Mouse (Mus musculus) MEL (cell line): ENCODE results near the gene Pam16. TPM values are rescaled to one million over a fixed set of nuclear protein-coding genes. Genes with fewer than 3 reads are reported as not detected.

Source experiments
- DNase-seq: peaks from one replicate; pipeline ENCODE4 v3.0.0; 2011; ENCODE audit warnings: low read depth, low spot score
- H3K27ac ChIP-seq: 2 replicates; pipeline ENCODE4 v1.5.1; 2012; ENCODE audit warnings: low read depth, mild to moderate bottlenecking, control low read depth, low read length, moderate library complexity; ENCODE audit not compliant: control insufficient read depth
- H3K27me3 ChIP-seq, 2 experiments: fragments of 150-350 bp in 1 of 2; sonication (generic) in 1 of 2; 2 replicates each; pipeline ENCODE4 v1.6.1; 2012; ENCODE audit warnings: low read length in 2 of 2, mild to moderate bottlenecking in 2 of 2, improper control_type of control experiment in 1 of 2, moderate library complexity in 1 of 2; ENCODE audit not compliant: insufficient read depth in 2 of 2, control insufficient read depth in 1 of 2
- H3K36me3 ChIP-seq, 2 experiments: 2 replicates each; pipeline ENCODE4 v1.6.1; 2012 to 2014; ENCODE audit warnings: low read length in 2 of 2, improper control_type of control experiment in 1 of 2, inconsistent platforms in 1 of 2, mild to moderate bottlenecking in 1 of 2; ENCODE audit not compliant: insufficient read depth in 2 of 2, control insufficient read depth in 1 of 2
- H3K4me1 ChIP-seq, 2 experiments: fragments of 150-350 bp in 1 of 2; sonication (generic) in 1 of 2; 2 replicates each; pipeline ENCODE4 v1.6.1; 2012; ENCODE audit warnings: low read length in 2 of 2, improper control_type of control experiment in 1 of 2, mild to moderate bottlenecking in 1 of 2; ENCODE audit not compliant: insufficient read depth in 2 of 2, control insufficient read depth in 1 of 2
- H3K4me3 ChIP-seq, 2 experiments: fragments of 150-350 bp in 1 of 2; sonication (generic) in 1 of 2; 2 replicates each; pipeline ENCODE4 v1.5.1; 2012; ENCODE audit warnings: low read depth in 2 of 2, low read length in 2 of 2, mild to moderate bottlenecking in 2 of 2, moderate library complexity in 2 of 2, control low read depth in 1 of 2, improper control_type of control experiment in 1 of 2; ENCODE audit not compliant: control insufficient read depth in 1 of 2, insufficient read depth in 1 of 2
- H3K79me2 ChIP-seq: 2 replicates; pipeline ENCODE4 v1.6.1; 2012; ENCODE audit warnings: mild to moderate bottlenecking, low read length, moderate library complexity; ENCODE audit not compliant: control insufficient read depth, poor library complexity, insufficient read depth
- H3K9ac ChIP-seq: 2 replicates; pipeline ENCODE4 v1.6.1; 2012; ENCODE audit warnings: low read depth, mild to moderate bottlenecking, control low read depth, low read length, moderate library complexity; ENCODE audit not compliant: control insufficient read depth, poor library complexity, severe bottlenecking
- H3K9me3 ChIP-seq: fragments of 150-350 bp; sonication (generic); replicated peaks from 2 replicates; pipeline ENCODE4 v1.6.1; 2012; ENCODE audit warnings: mild to moderate bottlenecking, low read length, improper control_type of control experiment, moderate library complexity; ENCODE audit not compliant: insufficient read depth
- BHLHE40 ChIP-seq: IDR thresholded peaks from 2 replicates; pipeline ENCODE4 v1.6.1; 2012; ENCODE audit warnings: low read depth, mild to moderate bottlenecking, inconsistent platforms, low read length, improper control_type of control experiment, borderline replicate concordance
- ETS1 ChIP-seq: IDR thresholded peaks from 2 replicates; pipeline ENCODE4 v1.6.1; 2012; ENCODE audit warnings: low read depth, mild to moderate bottlenecking, inconsistent platforms, low read length, improper control_type of control experiment, moderate library complexity
- GABPA ChIP-seq: IDR thresholded peaks from 2 replicates; pipeline ENCODE4 v1.6.1; 2012; ENCODE audit warnings: low read depth, mild to moderate bottlenecking, inconsistent platforms, low read length, improper control_type of control experiment, moderate library complexity
- HCFC1 ChIP-seq: IDR thresholded peaks from 2 replicates; pipeline ENCODE4 v1.6.1; 2012; ENCODE audit warnings: low read depth, mild to moderate bottlenecking, inconsistent platforms, low read length, improper control_type of control experiment, moderate library complexity
- JUND ChIP-seq: IDR thresholded peaks from 2 replicates; pipeline ENCODE4 v1.6.1; 2011; ENCODE audit warnings: low read depth, mild to moderate bottlenecking, improper control_type of control experiment, low read length
- MAFK ChIP-seq: IDR thresholded peaks from 2 replicates; pipeline ENCODE4 v1.6.1; 2011; ENCODE audit warnings: low read depth, mild to moderate bottlenecking, low read length, improper control_type of control experiment, borderline replicate concordance
- MAX ChIP-seq: IDR thresholded peaks from 2 replicates; pipeline ENCODE4 v1.6.1; 2011; ENCODE audit warnings: low read length, improper control_type of control experiment
- MXI1 ChIP-seq: IDR thresholded peaks from 2 replicates; pipeline ENCODE4 v1.6.1; 2011; ENCODE audit warnings: mild to moderate bottlenecking, low read depth, low read length, improper control_type of control experiment
- MYB ChIP-seq: IDR thresholded peaks from 2 replicates; pipeline ENCODE4 v1.6.1; 2011; ENCODE audit warnings: mild to moderate bottlenecking, low read depth, low read length, improper control_type of control experiment
- POLR2A ChIP-seq, 2 experiments: IDR thresholded peaks; 2 replicates each; pipeline ENCODE4 v1.6.1; 2011 to 2012; ENCODE audit warnings: low read length in 2 of 2, mild to moderate bottlenecking in 2 of 2, control low read depth in 1 of 2, improper control_type of control experiment in 1 of 2, low read depth in 1 of 2, moderate library complexity in 1 of 2; ENCODE audit not compliant: control insufficient read depth in 1 of 2, insufficient read depth in 1 of 2, poor library complexity in 1 of 2
- POLR2AphosphoS2 ChIP-seq: IDR thresholded peaks from 2 replicates; pipeline ENCODE4 v1.6.1; 2011; ENCODE audit warnings: low read length, improper control_type of control experiment
- RCOR1 ChIP-seq: IDR thresholded peaks from 2 replicates; pipeline ENCODE4 v1.6.1; 2012; ENCODE audit warnings: low read depth, mild to moderate bottlenecking, inconsistent platforms, low read length, improper control_type of control experiment
- SMC3 ChIP-seq: IDR thresholded peaks from 2 replicates; pipeline ENCODE4 v1.6.1; 2011; ENCODE audit warnings: low read depth, low read length, improper control_type of control experiment
- USF1 ChIP-seq: IDR thresholded peaks from 2 replicates; pipeline ENCODE4 v1.6.1; 2014; ENCODE audit warnings: low read depth, mild to moderate bottlenecking, inconsistent platforms, low read length, improper control_type of control experiment, moderate library complexity
- USF2 ChIP-seq, 2 experiments: IDR thresholded peaks; 2 replicates each; pipeline ENCODE4 v1.6.1; 2011 to 2012; ENCODE audit warnings: improper control_type of control experiment in 2 of 2, low read length in 2 of 2, borderline replicate concordance in 1 of 2, inconsistent platforms in 1 of 2, low read depth in 1 of 2, mild to moderate bottlenecking in 1 of 2; ENCODE audit not compliant: insufficient read depth in 1 of 2
- ZC3H11A ChIP-seq: IDR thresholded peaks from 2 replicates; pipeline ENCODE4 v1.6.1; 2012; ENCODE audit warnings: low read depth, mild to moderate bottlenecking, inconsistent platforms, low read length, improper control_type of control experiment
- ZKSCAN1 ChIP-seq: IDR thresholded peaks from 2 replicates; pipeline ENCODE4 v1.6.1; 2012; ENCODE audit warnings: low read depth, mild to moderate bottlenecking, inconsistent platforms, low read length, improper control_type of control experiment, moderate library complexity
- ZNF384 ChIP-seq: IDR thresholded peaks from 2 replicates; pipeline ENCODE4 v1.6.1; 2012; ENCODE audit warnings: low read depth, mild to moderate bottlenecking, inconsistent platforms, low read length, improper control_type of control experiment
- polyA plus RNA-seq, 2 experiments: library from polyadenylated mRNA; stranded (reverse) in 1 of 2; unstranded in 1 of 2; fragments of >175 nt in 1 of 2; fragments of >200 nt in 1 of 2; gene quantifications; 2 replicates each; pipeline versions ENCODE4 v1.2.1 to v1.2.4; 2012; ENCODE audit warnings: low replicate concordance in 2 of 2, low read depth in 1 of 2; ENCODE audit not compliant: insufficient read length in 2 of 2, insufficient read depth in 1 of 2, missing spikeins in 1 of 2
- total RNA-seq: library from RNA; depleted of rRNA; stranded (reverse); fragments of 300-350 nt; gene quantifications from 2 replicates; pipeline ENCODE4 v1.2.3, GENCODE M21; 2012

Gene Pam16
- total and polyA plus RNA-seq, 3 experiments: 13.6 to 121 TPM; not detected in 1

- H3K9me3 ChIP-seq: no peaks in the 10 kb centered on the region
- H3K36me3 ChIP-seq: no peaks in the 10 kb centered on the region
- H3K4me1 ChIP-seq: no peaks in the 10 kb centered on the region
- H3K4me3 ChIP-seq: no peak overlapping the region
- no peak overlapping the region for H3K9ac ChIP-seq
- no peak overlapping the region for H3K27ac ChIP-seq
- H3K27me3 ChIP-seq: no peaks in the 10 kb centered on the region
- no peaks in the 10 kb centered on the region for H3K79me2 ChIP-seq
- no peak for TF ChIP-seq ZC3H11A
- no peak for TF ChIP-seq USF2 (IDR thresholded peaks at IDR 0.05; ENCODE audit: borderline replicate concordance in 1 of 2, insufficient read depth in 1 of 2, low read depth in 1 of 2, low read length in 2 of 2)
- no peak for TF ChIP-seq BHLHE40
- TF ChIP-seq MYB: no peak
- no peak for TF ChIP-seq HCFC1
- no peak for DNase-seq
These were observed 24.9 kb upstream of the Pam16 start for GRCm38 (mm10) chr16:4649692-4650091.

- no peak overlapping the region for H3K4me3 ChIP-seq
- H3K4me1 ChIP-seq: no peaks in the 10 kb centered on the region
- H3K9me3 ChIP-seq: no peaks in the 10 kb centered on the region
- H3K27ac ChIP-seq: no peak overlapping the region
- H3K36me3 ChIP-seq: no peaks in the 10 kb centered on the region
- H3K27me3 ChIP-seq: no peaks in the 10 kb centered on the region
- TF ChIP-seq SMC3: no peak
- TF ChIP-seq GABPA: no peak
- TF ChIP-seq JUND: no peak
- TF ChIP-seq MXI1: no peak
- no peak for TF ChIP-seq ZC3H11A
- TF ChIP-seq MAFK: no peak
- TF ChIP-seq ZNF384: no peak
- no peak for TF ChIP-seq POLR2AphosphoS2
- TF ChIP-seq USF1: no peak
- no peak for TF ChIP-seq RCOR1
- no peak for TF ChIP-seq POLR2A (IDR thresholded peaks at IDR 0.05; ENCODE audit: control insufficient read depth in 1 of 2, insufficient read depth in 1 of 2, low read depth in 1 of 2, low read length in 2 of 2, poor library complexity in 1 of 2)
- no peak for TF ChIP-seq MAX
- no peak for TF ChIP-seq ETS1
- no peak for TF ChIP-seq ZKSCAN1
- DNase-seq: no peak
- H3K79me2 ChIP-seq: no peaks in the 10 kb centered on the region
- H3K9ac ChIP-seq: no peak overlapping the region
These were observed 24.4 kb upstream of the Pam16 start for GRCm38 (mm10) chr16:4649211-4649610.
